9 mouse cellular contexts compared by ENCODE assay signal in genomic region chr9:73192271-73192785, GRCm38 (mm10).
DNase-seq lines count a peak whose midpoint lies in the region; ATAC-seq and TF ChIP-seq lines count a peak whose summit lies in the region.
"Had no signal": no experiment of that assay in that cellular context is flagged by ENCODE, and none has a peak within 500 bp of the region (broad histone marks: within the 10 kb centered on the region; RNA-seq: fewer than 3 reads in every experiment).

No protein-coding gene starts in this region.

- intact Hi-C loops in gastrocnemius, postnatal 36 days (cut with DNase I), result no loop called here

- H3K4me2 ChIP-seq in midbrain, embryonic 15.5 days, result no peak overlapping the region
- 0 out of 2 replicates have a peak overlapping the region, but pooled peaks have one; percentile 11 for H3K4me2 ChIP-seq in hindbrain, embryonic 12.5 days (replicated peaks)
- H3K4me2 ChIP-seq: limb, embryonic 15.5 days had no signal

- WGBS in midbrain, embryonic 10.5 days, result 22% methylated on average over 11 of the region's 11 CpGs
- 24% methylated on average over 11 of the region's 11 CpGs for WGBS in midbrain, embryonic 15.5 days
- 20% methylated on average over 11 of the region's 11 CpGs for WGBS in hindbrain, embryonic 12.5 days

- H3K4me1 ChIP-seq in midbrain, embryonic 10.5 days, result peaks cover 7% of the 10 kb centered on the region
- peaks cover 3% of the 10 kb centered on the region; the same call in 1 of the 2 replicates for H3K4me1 ChIP-seq in midbrain, embryonic 15.5 days
- H3K4me1 ChIP-seq in hindbrain, embryonic 12.5 days, result peaks cover 5% of the 10 kb centered on the region; the same call in 1 of the 2 replicates
- peaks cover 8% of the 10 kb centered on the region for H3K4me1 ChIP-seq in testis, adult 2 months (ENCODE audit: control insufficient read depth, insufficient read depth, low read length)

- DNase-seq in midbrain, embryonic 10.5 days (ENCODE audit: low spot score), result peak; percentile 37
- peak; percentile 97 for DNase-seq in cerebellum, postnatal 14 days
- DNase-seq in ovary, postnatal 10 days (ENCODE audit: low spot score), result no peak
- DNase-seq in gastrocnemius, postnatal 36 days, result no peak
- DNase-seq: gastrocnemius, postnatal 25 days had no signal

- ATAC-seq in midbrain, embryonic 15.5 days (replicated peaks), result no peak
- peak; percentile 22; the same call in 1 of the 2 replicates for ATAC-seq in hindbrain, embryonic 12.5 days (ENCODE audit: low FRiP score)

- H3K27ac ChIP-seq in midbrain, embryonic 10.5 days (replicated peaks), result peak overlapping the region; percentile 6
- no peak overlapping the region for H3K27ac ChIP-seq in midbrain, embryonic 15.5 days
- H3K27ac ChIP-seq in hindbrain, embryonic 12.5 days, result no peak overlapping the region
- peak overlapping the region; percentile 79 for H3K27ac ChIP-seq in testis, adult 2 months (ENCODE audit: control insufficient read depth, insufficient read depth, low read depth, low read length)
- H3K27ac ChIP-seq: limb, embryonic 15.5 days had no signal

- H3K36me3 ChIP-seq in midbrain, embryonic 10.5 days, result no peaks in the 10 kb centered on the region
- no peaks in the 10 kb centered on the region for H3K36me3 ChIP-seq in midbrain, embryonic 15.5 days (replicated peaks)
- H3K36me3 ChIP-seq in hindbrain, embryonic 12.5 days, result no peaks in the 10 kb centered on the region
- H3K36me3 ChIP-seq in testis, adult 2 months (ENCODE audit: control insufficient read depth, insufficient read depth, low read length), result no peaks in the 10 kb centered on the region
- H3K36me3 ChIP-seq: limb, embryonic 15.5 days had no signal

- no peaks in the 10 kb centered on the region for H3K9me3 ChIP-seq in midbrain, embryonic 10.5 days (replicated peaks)
- no peaks in the 10 kb centered on the region for H3K9me3 ChIP-seq in midbrain, embryonic 15.5 days
- no peaks in the 10 kb centered on the region for H3K9me3 ChIP-seq in hindbrain, embryonic 12.5 days (replicated peaks)
- H3K9me3 ChIP-seq: limb, embryonic 15.5 days had no signal

- H3K4me3 ChIP-seq in midbrain, embryonic 10.5 days, result no peak overlapping the region
- no peak overlapping the region for H3K4me3 ChIP-seq in midbrain, embryonic 15.5 days
- H3K4me3 ChIP-seq in hindbrain, embryonic 12.5 days, result no peak overlapping the region
- peak overlapping the region; percentile 94 for H3K4me3 ChIP-seq in testis, adult 2 months (ENCODE audit: control insufficient read depth, low read depth, low read length)
- H3K4me3 ChIP-seq: limb, embryonic 15.5 days had no signal

- no peak for TF ChIP-seq CTCF in testis, adult 2 months (IDR thresholded peaks at IDR 0.05; ENCODE audit: control insufficient read depth, insufficient read depth, insufficient replicate concordance, low read depth, low read length)

- H3K27me3 ChIP-seq in midbrain, embryonic 10.5 days (ENCODE audit: low read depth, poor library complexity, severe bottlenecking), result no peaks in the 10 kb centered on the region
- H3K27me3 ChIP-seq in midbrain, embryonic 15.5 days (replicated peaks), result no peaks in the 10 kb centered on the region
- H3K27me3 ChIP-seq in hindbrain, embryonic 12.5 days, result no peaks in the 10 kb centered on the region
- H3K27me3 ChIP-seq in testis, adult 2 months (ENCODE audit: control insufficient read depth, insufficient read depth, low read length), result no peaks in the 10 kb centered on the region
- H3K27me3 ChIP-seq: limb, embryonic 15.5 days had no signal

- no peak overlapping the region for H3K9ac ChIP-seq in midbrain, embryonic 15.5 days
- no peak overlapping the region for H3K9ac ChIP-seq in hindbrain, embryonic 12.5 days
- H3K9ac ChIP-seq: limb, embryonic 15.5 days had no signal

- TF ChIP-seq POLR2A in testis, adult 2 months (IDR thresholded peaks at IDR 0.05; ENCODE audit: control insufficient read depth, low read depth, low read length), result peak; percentile 89; the same call in 1 of the 2 replicates

Comparison
In these comparisons a context has a peak if more than half of its experiments do, and no peak if none do; other contexts are left out.
1. H3K27ac ChIP-seq: peak in midbrain, embryonic 10.5 days (single experiment) and testis, adult 2 months (single experiment); none in midbrain, embryonic 15.5 days (single experiment) and hindbrain, embryonic 12.5 days (single experiment).
2. DNase-seq: peak in midbrain, embryonic 10.5 days (single experiment) and cerebellum, postnatal 14 days (2 of 2); none in ovary, postnatal 10 days (single experiment) and gastrocnemius, postnatal 36 days (0 of 2).